Mouse (Mus musculus): ENCODE measurements around the gene Sv2c. TPM values are rescaled to one million over a fixed set of nuclear protein-coding genes. Genes with fewer than 3 reads are reported as not detected.
A peak's percentile ranks its signal among the peaks of the same experiment; 100 is the strongest.

Gene Sv2c
- total RNA-seq, 2 experiments from 2014 or later: 0.32 to 0.33 TPM

GRCm38 (mm10) chr13:95944621-95945020 lies 187.8 kb downstream of the Sv2c start:
- no peak for DNase-seq

- DNase-seq: no peak
These were observed 188.5 kb downstream of the Sv2c start for GRCm38 (mm10) chr13:95943919-95944318.

DNA sequence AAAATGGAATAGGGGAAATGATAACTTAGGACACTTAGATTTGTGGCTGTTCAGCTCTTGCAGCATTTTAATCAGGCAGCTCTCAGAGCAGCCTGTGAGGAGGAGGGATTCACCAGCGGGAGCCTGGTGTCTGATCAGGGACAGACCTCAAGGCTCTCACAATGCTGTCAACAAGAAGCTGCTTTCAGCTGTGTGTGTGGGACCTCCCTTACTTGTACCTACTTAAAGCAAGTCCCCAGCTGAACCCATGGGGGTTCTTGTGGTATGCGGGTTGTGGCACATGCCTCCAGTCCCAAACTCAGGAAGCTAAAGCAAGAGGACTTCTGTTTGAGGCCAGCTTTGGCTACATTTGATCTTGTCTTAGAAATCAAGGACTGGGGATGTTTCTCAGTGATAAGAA lies 189.8 kb downstream of the Sv2c start:
- DNase-seq: no peak

DNA sequence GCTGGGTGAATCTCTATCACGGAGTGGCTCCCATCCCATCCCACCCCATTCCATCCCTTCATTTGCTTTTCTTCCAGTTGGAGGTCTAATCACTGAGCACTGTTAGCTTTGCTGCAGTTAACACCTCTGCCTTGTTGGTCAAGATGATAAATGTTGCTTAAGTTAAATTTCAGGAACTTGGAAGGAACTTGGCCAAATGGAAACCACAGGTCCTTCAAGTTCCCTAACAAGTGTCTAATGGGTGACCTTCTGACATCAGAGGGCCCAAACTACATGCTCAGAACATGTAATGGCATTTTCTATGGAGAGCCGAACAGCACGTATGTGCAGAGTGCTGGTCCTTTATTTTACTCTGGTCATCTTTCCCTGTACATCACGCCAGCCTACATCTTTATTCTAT lies 190.5 kb downstream of the Sv2c start:
- DNase-seq: no peak

DNA sequence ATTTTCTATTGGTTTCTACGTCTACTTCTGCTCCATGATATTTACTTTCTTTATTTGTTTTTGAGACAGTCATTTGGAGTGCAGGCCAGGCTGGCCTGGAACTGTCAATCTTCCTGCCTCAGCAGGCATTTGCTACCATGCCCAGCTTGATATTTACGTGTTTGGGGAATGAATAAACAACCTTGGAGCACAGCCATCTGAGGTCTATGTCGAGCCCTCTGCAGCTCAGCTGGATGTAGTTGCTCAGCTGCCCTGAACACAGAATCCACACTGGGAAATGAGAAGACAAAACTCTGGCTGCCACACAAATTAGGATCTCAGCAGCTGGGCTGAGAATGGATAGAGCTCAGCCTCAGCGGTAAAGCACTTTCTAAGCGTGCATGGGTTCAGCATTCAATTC lies 191.6 kb downstream of the Sv2c start:
- no peak for DNase-seq

- no peak for DNase-seq
These were observed 208.2 kb downstream of the Sv2c start for GRCm38 (mm10) chr13:95924201-95924621.

- no peak for DNase-seq
These were observed 209.8 kb downstream of the Sv2c start for GRCm38 (mm10) chr13:95922626-95923025.

- DNase-seq: no peak
These were observed 213.6 kb downstream of the Sv2c start for GRCm38 (mm10) chr13:95918624-95919284.

DNA sequence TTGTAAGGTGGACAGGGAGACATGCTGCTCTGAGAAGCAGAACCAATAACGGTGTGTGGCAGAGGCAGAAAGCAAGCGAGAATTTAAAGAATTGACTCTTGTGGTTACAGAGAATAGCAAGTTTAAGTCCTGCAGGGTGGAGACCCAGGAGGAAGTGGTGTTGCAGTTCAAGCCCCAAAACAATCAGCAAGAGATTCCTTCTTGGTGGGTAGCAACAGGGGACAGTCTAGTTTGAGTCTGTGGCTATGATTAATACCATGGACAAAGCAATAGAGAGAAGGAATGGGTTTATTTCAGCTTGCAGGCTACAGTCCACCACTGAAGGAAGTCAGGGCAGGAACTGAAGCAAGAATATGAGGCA lies 219.4 kb downstream of the Sv2c start:
- no peak for DNase-seq

- DNase-seq: peak in 1 of 2 experiments; percentile 9
These were observed 220.0 kb downstream of the Sv2c start for GRCm38 (mm10) chr13:95912157-95913045.

DNA sequence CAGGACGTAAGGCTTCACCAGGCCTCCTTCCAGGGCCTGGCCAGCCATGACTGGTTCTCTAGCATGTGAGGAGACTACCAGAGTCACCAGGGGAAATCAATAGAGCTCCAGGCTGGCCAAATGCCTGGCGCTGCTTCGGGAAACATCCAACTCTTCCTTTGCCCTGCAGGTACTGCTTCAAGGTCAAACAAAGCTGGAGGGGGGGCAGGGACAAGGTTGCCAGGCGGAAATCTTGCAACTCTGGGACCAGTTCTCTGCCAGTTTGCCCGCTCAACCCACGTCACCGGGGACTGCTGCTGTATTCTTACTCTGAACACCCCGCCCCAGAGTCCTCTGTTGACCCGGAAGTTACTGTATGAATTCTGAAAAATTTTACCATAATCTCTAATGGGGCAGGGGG lies 222.1 kb downstream of the Sv2c start:
- DNase-seq: no peak

DNA sequence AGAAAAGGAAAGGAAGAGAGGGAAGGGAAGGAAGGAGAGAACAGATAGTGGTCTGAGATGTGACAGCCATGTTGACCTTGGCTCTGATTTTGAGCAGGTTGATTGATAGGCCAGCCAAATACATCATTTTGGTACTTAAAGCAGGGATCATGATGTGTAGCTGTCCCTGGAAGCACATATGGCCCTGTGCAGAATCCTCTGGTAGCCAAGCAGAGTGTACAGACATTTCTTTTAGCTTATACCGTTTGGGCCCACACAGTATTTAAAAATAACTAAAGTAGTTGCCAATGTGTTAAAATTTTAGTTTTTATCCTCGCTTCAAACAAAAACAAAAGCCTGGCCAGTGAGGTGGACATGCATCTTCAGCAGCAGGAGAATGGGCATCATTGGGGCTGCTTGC lies 223.1 kb downstream of the Sv2c start:
- DNase-seq: no peak

Other genes with a start within 250 kb of the Sv2c start
- 1 to 10 TPM; 2.7 to 3.7 TPM for gene Iqgap2, start 240.7 kb downstream of the Sv2c start, total RNA-seq (2021)
- gene Gm20075, start 51.2 kb downstream of the Sv2c start, total RNA-seq (2021): 10 to 100 TPM; 12.3 to 15.4 TPM
- gene Gm17190, start 50.5 kb downstream of the Sv2c start, total RNA-seq (2021): not detected

Measured in heart, adult 18-20 months (tissue).